Mouse (Mus musculus): ENCODE measurements at regions not wholly inside any gene's neighbourhood (a gene's known extent, or its start where the extent isn't known, plus 50 kb on each side); places are given as distances from the start of the nearest gene placed in this dataset.
A peak's percentile ranks its signal among the peaks of the same experiment; 100 is the strongest.

GRCm38 (mm10) chr4:124053340-124054038 is 135.7 kb upstream of the 4930535I16Rik start:
- ATAC-seq (ENCODE audit: low FRiP score, low TSS enrichment) (no peak), DNase-seq (no peak)
- Histone ChIP-seq H3K4me3 (replicated peaks; ENCODE audit: low read depth, low read length) (no peak overlapping the region), H3K4me2 (ENCODE audit: low read length) (no peak overlapping the region), H3K27ac (replicated peaks; ENCODE audit: low read depth, low read length) (no peak overlapping the region), H3K36me3 (ENCODE audit: control insufficient read depth, insufficient read depth, low read length) (no peaks in the 10 kb centered on the region), H3K4me1 (ENCODE audit: control insufficient read depth, insufficient read depth, low read length) (0 out of 2 replicates have a peak, but pooled peaks cover 3% of the 10 kb centered on the region), H3K9ac (replicated peaks; ENCODE audit: low read length) (no peak overlapping the region), H3K27me3 (ENCODE audit: control insufficient read depth, insufficient read depth, low read length) (no peaks in the 10 kb centered on the region), H3K9me3 (ENCODE audit: control insufficient read depth, low read length) (no peaks in the 10 kb centered on the region)
- 79% methylated on average over 2 of the region's 2 CpGs for WGBS

GRCm38 (mm10) chr4:124052387-124052786 is 134.6 kb upstream of the 4930535I16Rik start:
- Histone ChIP-seq H3K4me2 (ENCODE audit: low read length) (no peak overlapping the region), H3K4me3 (replicated peaks; ENCODE audit: low read depth, low read length) (no peak overlapping the region), H3K9ac (replicated peaks; ENCODE audit: low read length) (no peak overlapping the region), H3K9me3 (ENCODE audit: control insufficient read depth, low read length) (no peaks in the 10 kb centered on the region), H3K4me1 (ENCODE audit: control insufficient read depth, insufficient read depth, low read length) (peaks cover 9% of the 10 kb centered on the region; the same call in 1 of the 2 replicates), H3K27me3 (ENCODE audit: control insufficient read depth, insufficient read depth, low read length) (no peaks in the 10 kb centered on the region), H3K27ac (replicated peaks; ENCODE audit: low read depth, low read length) (no peak overlapping the region), H3K36me3 (ENCODE audit: control insufficient read depth, insufficient read depth, low read length) (no peaks in the 10 kb centered on the region)
- 67% methylated on average over 2 of the region's 2 CpGs for WGBS
- DNase-seq, result no peak
- no peak for ATAC-seq (ENCODE audit: low FRiP score, low TSS enrichment)

GRCm38 (mm10) chr4:124048348-124048831 is 130.6 kb upstream of the 4930535I16Rik start:
- Histone ChIP-seq H3K4me3 (replicated peaks; ENCODE audit: low read depth, low read length) (no peak overlapping the region), H3K9ac (replicated peaks; ENCODE audit: low read length) (peak overlapping the region; percentile 20; the same call in 1 of the 2 replicates)

GRCm38 (mm10) chr4:124047898-124048297 is 130.1 kb upstream of the 4930535I16Rik start:
- peak; percentile 16; the same call in 1 of the 2 replicates for ATAC-seq (ENCODE audit: low FRiP score, low TSS enrichment)
- no peak for DNase-seq
- no peaks in the 10 kb centered on the region for H3K9me3 ChIP-seq (ENCODE audit: control insufficient read depth, low read length)
- no peak overlapping the region for H3K4me2 ChIP-seq (ENCODE audit: low read length)
- peak overlapping the region; percentile 85 for H3K27ac ChIP-seq (replicated peaks; ENCODE audit: low read depth, low read length)
- H3K4me3 ChIP-seq (replicated peaks; ENCODE audit: low read depth, low read length), result no peak overlapping the region
- H3K27me3 ChIP-seq (ENCODE audit: control insufficient read depth, insufficient read depth, low read length), result no peaks in the 10 kb centered on the region
- H3K4me1 ChIP-seq (ENCODE audit: control insufficient read depth, insufficient read depth, low read length), result peaks cover 9% of the 10 kb centered on the region; the same call in 1 of the 2 replicates
- no peaks in the 10 kb centered on the region for H3K36me3 ChIP-seq (ENCODE audit: control insufficient read depth, insufficient read depth, low read length)
- no peak overlapping the region for H3K9ac ChIP-seq (replicated peaks; ENCODE audit: low read length)
- WGBS, result 45% methylated on average over 3 of the region's 3 CpGs

More at GRCm38 (mm10) chr4:124048348-124048831, 130.6 kb upstream of the 4930535I16Rik start:
- Histone ChIP-seq H3K27me3 (ENCODE audit: control insufficient read depth, insufficient read depth, low read length) (no peaks in the 10 kb centered on the region), H3K9me3 (ENCODE audit: control insufficient read depth, low read length) (no peaks in the 10 kb centered on the region), H3K4me1 (ENCODE audit: control insufficient read depth, insufficient read depth, low read length) (peaks cover 9% of the 10 kb centered on the region; the same call in 1 of the 2 replicates), H3K36me3 (ENCODE audit: control insufficient read depth, insufficient read depth, low read length) (no peaks in the 10 kb centered on the region), H3K4me2 (ENCODE audit: low read length) (no peak overlapping the region), H3K27ac (replicated peaks; ENCODE audit: low read depth, low read length) (peak overlapping the region; percentile 85)
- ATAC-seq (ENCODE audit: low FRiP score, low TSS enrichment) (peak; percentile 86), DNase-seq (peak; percentile 77)
- 9% methylated on average over 12 of the region's 12 CpGs for WGBS

GRCm38 (mm10) chr4:124036483-124036882 is 118.7 kb upstream of the 4930535I16Rik start:
- Histone ChIP-seq H3K4me1 (ENCODE audit: control insufficient read depth, insufficient read depth, low read length) (peaks cover 29% of the 10 kb centered on the region), H3K27ac (replicated peaks; ENCODE audit: low read depth, low read length) (peak overlapping the region; percentile 89), H3K9me3 (ENCODE audit: control insufficient read depth, low read length) (no peaks in the 10 kb centered on the region), H3K9ac (replicated peaks; ENCODE audit: low read length) (no peak overlapping the region), H3K36me3 (ENCODE audit: control insufficient read depth, insufficient read depth, low read length) (no peaks in the 10 kb centered on the region), H3K4me2 (ENCODE audit: low read length) (no peak overlapping the region), H3K27me3 (ENCODE audit: control insufficient read depth, insufficient read depth, low read length) (no peaks in the 10 kb centered on the region), H3K4me3 (replicated peaks; ENCODE audit: low read depth, low read length) (no peak overlapping the region)
- no peak for DNase-seq
- no peak for ATAC-seq (ENCODE audit: low FRiP score, low TSS enrichment)
- WGBS, result 58% methylated on average over 12 of the region's 12 CpGs

GRCm38 (mm10) chr4:124035657-124036061 is 117.8 kb upstream of the 4930535I16Rik start:
- Histone ChIP-seq H3K4me3 (replicated peaks; ENCODE audit: low read depth, low read length) (0 out of 2 replicates have a peak overlapping the region, but pooled peaks have one; percentile 5), H3K4me2 (ENCODE audit: low read length) (peak overlapping the region; percentile 36), H3K36me3 (ENCODE audit: control insufficient read depth, insufficient read depth, low read length) (no peaks in the 10 kb centered on the region), H3K9ac (replicated peaks; ENCODE audit: low read length) (no peak overlapping the region; the same call in 1 of the 2 replicates), H3K27me3 (ENCODE audit: control insufficient read depth, insufficient read depth, low read length) (no peaks in the 10 kb centered on the region), H3K4me1 (ENCODE audit: control insufficient read depth, insufficient read depth, low read length) (peaks cover 29% of the 10 kb centered on the region), H3K27ac (replicated peaks; ENCODE audit: low read depth, low read length) (peak overlapping the region; percentile 89), H3K9me3 (ENCODE audit: control insufficient read depth, low read length) (no peaks in the 10 kb centered on the region)
- DNase-seq, result peak; percentile 86
- ATAC-seq (ENCODE audit: low FRiP score, low TSS enrichment), result peak; percentile 53
- WGBS, result 1% methylated on average over 10 of the region's 10 CpGs

GRCm38 (mm10) chr4:124035192-124035591 is 117.4 kb upstream of the 4930535I16Rik start:
- peak overlapping the region; percentile 36 for H3K4me2 ChIP-seq (ENCODE audit: low read length)
- DNase-seq (peak; percentile 87), ATAC-seq (ENCODE audit: low FRiP score, low TSS enrichment) (peak; percentile 81)
- no peak overlapping the region; the same call in 1 of the 2 replicates for H3K9ac ChIP-seq (replicated peaks; ENCODE audit: low read length)
- peaks cover 29% of the 10 kb centered on the region for H3K4me1 ChIP-seq (ENCODE audit: control insufficient read depth, insufficient read depth, low read length)
- under 1% methylated on average over 7 of the region's 7 CpGs for WGBS
- H3K9me3 ChIP-seq (ENCODE audit: control insufficient read depth, low read length), result no peaks in the 10 kb centered on the region
- H3K36me3 ChIP-seq (ENCODE audit: control insufficient read depth, insufficient read depth, low read length), result no peaks in the 10 kb centered on the region
- peak overlapping the region; percentile 89 for H3K27ac ChIP-seq (replicated peaks; ENCODE audit: low read depth, low read length)
- H3K4me3 ChIP-seq (replicated peaks; ENCODE audit: low read depth, low read length), result 0 out of 2 replicates have a peak overlapping the region, but pooled peaks have one; percentile 5
- no peaks in the 10 kb centered on the region for H3K27me3 ChIP-seq (ENCODE audit: control insufficient read depth, insufficient read depth, low read length)

- 82% methylated on average over 12 of the region's 12 CpGs for WGBS
- Histone ChIP-seq H3K4me2 (ENCODE audit: low read length) (no peak overlapping the region), H3K27ac (replicated peaks; ENCODE audit: low read depth, low read length) (no peak overlapping the region), H3K36me3 (ENCODE audit: control insufficient read depth, insufficient read depth, low read length) (no peaks in the 10 kb centered on the region), H3K4me1 (ENCODE audit: control insufficient read depth, insufficient read depth, low read length) (no peaks in the 10 kb centered on the region), H3K9me3 (ENCODE audit: control insufficient read depth, low read length) (no peaks in the 10 kb centered on the region), H3K9ac (replicated peaks; ENCODE audit: low read length) (no peak overlapping the region), H3K27me3 (ENCODE audit: control insufficient read depth, insufficient read depth, low read length) (no peaks in the 10 kb centered on the region), H3K4me3 (replicated peaks; ENCODE audit: low read depth, low read length) (no peak overlapping the region)
- no peak for DNase-seq
- ATAC-seq (ENCODE audit: low FRiP score, low TSS enrichment), result no peak
Measured at GRCm38 (mm10) chr4:124028061-124028460, 110.2 kb upstream of the 4930535I16Rik start.

GRCm38 (mm10) chr4:124016401-124016800 is 98.6 kb upstream of the 4930535I16Rik start:
- H3K4me3 ChIP-seq (replicated peaks; ENCODE audit: low read depth, low read length), result no peak overlapping the region
- ATAC-seq (ENCODE audit: low FRiP score, low TSS enrichment), result no peak
- DNase-seq, result no peak
- H3K4me1 ChIP-seq (ENCODE audit: control insufficient read depth, insufficient read depth, low read length), result no peaks in the 10 kb centered on the region
- no peaks in the 10 kb centered on the region for H3K9me3 ChIP-seq (ENCODE audit: control insufficient read depth, low read length)
- H3K4me2 ChIP-seq (ENCODE audit: low read length), result no peak overlapping the region
- no peak overlapping the region for H3K27ac ChIP-seq (replicated peaks; ENCODE audit: low read depth, low read length)
- no peak overlapping the region for H3K9ac ChIP-seq (replicated peaks; ENCODE audit: low read length)
- H3K27me3 ChIP-seq (ENCODE audit: control insufficient read depth, insufficient read depth, low read length), result no peaks in the 10 kb centered on the region
- WGBS, result 73% methylated on average over 3 of the region's 3 CpGs
- no peaks in the 10 kb centered on the region for H3K36me3 ChIP-seq (ENCODE audit: control insufficient read depth, insufficient read depth, low read length)
